Mouse (Mus musculus): ENCODE results near the gene Klra8. TPM values are rescaled to one million over a fixed set of nuclear protein-coding genes. Genes with fewer than 3 reads are reported as not detected.
"Not testable (repeated sequence)": the region's sequence is repeated elsewhere in the genome, so short reads cannot be mapped to it uniquely, and the experiment has no call there.

The Klra8 gene
- not detected in 2 replicates for polyA plus RNA-seq (2016; fragmentation: Nextera tagmentation; extraction: Ambion mirVana)

GRCm38 (mm10) chr6:130129798-130130197 lies at the start of gene Klra8:
Klra8 (minus strand) TSS chr6:130129898.
- not testable (repeated sequence) for H3K9ac ChIP-seq; H3K9me3 ChIP-seq (replicated peaks); H3K4me2 ChIP-seq; H3K4me1 ChIP-seq; H3K4me3 ChIP-seq; H3K36me3 ChIP-seq; H3K27me3 ChIP-seq (replicated peaks); ATAC-seq; H3K27ac ChIP-seq
- 49% methylated on average over 4 of the region's 4 CpGs for WGBS (ENCODE audit: insufficient replicate concordance)

- no peak overlapping the region for H3K4me2 ChIP-seq
- 74% methylated on average over 1 of the region's 1 CpGs for WGBS (ENCODE audit: insufficient replicate concordance)
- no peaks in the 10 kb centered on the region for H3K27me3 ChIP-seq (replicated peaks)
- H3K4me3 ChIP-seq = no peak overlapping the region
- no peaks in the 10 kb centered on the region for H3K4me1 ChIP-seq
- H3K9ac ChIP-seq = no peak overlapping the region
- H3K27ac ChIP-seq = no peak overlapping the region
- no peaks in the 10 kb centered on the region for H3K9me3 ChIP-seq (replicated peaks)
- no peak for ATAC-seq
- no peaks in the 10 kb centered on the region for H3K36me3 ChIP-seq
Observed at GRCm38 (mm10) chr6:130110485-130110884, 19.2 kb downstream of the Klra8 start.

- not testable (repeated sequence) for H3K27ac ChIP-seq; H3K9ac ChIP-seq; H3K36me3 ChIP-seq; H3K27me3 ChIP-seq (replicated peaks); ATAC-seq; H3K4me3 ChIP-seq; H3K9me3 ChIP-seq (replicated peaks); H3K4me2 ChIP-seq; H3K4me1 ChIP-seq
- 58% methylated on average over 3 of the region's 3 CpGs for WGBS (ENCODE audit: insufficient replicate concordance)
Observed at GRCm38 (mm10) chr6:130102743-130103142, 27.0 kb downstream of the Klra8 start.

GRCm38 (mm10) chr6:130092336-130092948 lies 37.3 kb downstream of the Klra8 start:
- no peaks in the 10 kb centered on the region for H3K9me3 ChIP-seq (replicated peaks)
- no peaks in the 10 kb centered on the region for H3K27me3 ChIP-seq (replicated peaks)
- no peak for ATAC-seq
- 63% methylated on average over 5 of the region's 5 CpGs for WGBS (ENCODE audit: insufficient replicate concordance)
- H3K9ac ChIP-seq = no peak overlapping the region
- no peaks in the 10 kb centered on the region for H3K4me1 ChIP-seq
- H3K4me3 ChIP-seq = no peak overlapping the region
- no peak overlapping the region for H3K4me2 ChIP-seq
- no peaks in the 10 kb centered on the region for H3K36me3 ChIP-seq
- H3K27ac ChIP-seq = no peak overlapping the region

GRCm38 (mm10) chr6:130067171-130067570 lies 62.5 kb downstream of the Klra8 start, which contains the start of gene Klra4:
Klra4 (minus strand) TSS chr6:130067271.
- not testable (repeated sequence) for H3K9ac ChIP-seq; H3K4me2 ChIP-seq; ATAC-seq; H3K4me1 ChIP-seq; H3K36me3 ChIP-seq; H3K27ac ChIP-seq; H3K27me3 ChIP-seq (replicated peaks); H3K4me3 ChIP-seq; H3K9me3 ChIP-seq (replicated peaks)
- WGBS (ENCODE audit: insufficient replicate concordance) = 39% methylated on average over 1 of the region's 1 CpGs

Other genes with a start within 250 kb of the Klra8 start
- gene Klra5, start 212.2 kb downstream of the Klra8 start, polyA plus RNA-seq (2016; fragmentation: Nextera tagmentation; extraction: Ambion mirVana) = not detected in 2 replicates
- gene Klra6, start 102.9 kb downstream of the Klra8 start, polyA plus RNA-seq (2016; fragmentation: Nextera tagmentation; extraction: Ambion mirVana) = not detected in 2 replicates
- gene Klra4, start 62.6 kb downstream of the Klra8 start, polyA plus RNA-seq (2016; fragmentation: Nextera tagmentation; extraction: Ambion mirVana) = not detected in 2 replicates
- not detected in 2 replicates for gene Klra9, start 63.2 kb upstream of the Klra8 start, polyA plus RNA-seq (2016; fragmentation: Nextera tagmentation; extraction: Ambion mirVana)
- not detected in 2 replicates for gene Klra7, start 103.4 kb upstream of the Klra8 start, polyA plus RNA-seq (2016; fragmentation: Nextera tagmentation; extraction: Ambion mirVana)
- gene Klra10, start 152.0 kb upstream of the Klra8 start, polyA plus RNA-seq (2016; fragmentation: Nextera tagmentation; extraction: Ambion mirVana) = not detected in 2 replicates
- not detected in 2 replicates for gene Klra3, start 207.7 kb upstream of the Klra8 start, polyA plus RNA-seq (2016; fragmentation: Nextera tagmentation; extraction: Ambion mirVana)

Measured in liver, embryonic 12.5 days (tissue).